Comparison of ENCODE assay signal across 10 mouse cellular contexts in genomic region chr3:145647416-145647815, GRCm38 (mm10). TPM values are rescaled to one million over a fixed set of nuclear protein-coding genes. Genes with fewer than 3 reads are reported as not detected.
DNase-seq lines count a peak whose midpoint lies in the region; ATAC-seq and TF ChIP-seq lines count a peak whose summit lies in the region.
"Had no signal": no experiment of that assay in that cellular context is flagged by ENCODE, and none has a peak within 500 bp of the region (broad histone marks: within the 10 kb centered on the region; RNA-seq: fewer than 3 reads in every experiment).

No protein-coding gene starts in this region.

- peak overlapping the region; percentile 89; the same call in 1 of the 2 replicates for H3K4me3 ChIP-seq in heart, embryonic 11.5 days (ENCODE audit: low read depth, low read length)
- peak overlapping the region; percentile 65; the same call in 1 of the 2 replicates for H3K4me3 ChIP-seq in lung, postnatal 0 days (ENCODE audit: low read depth, low read length)
- H3K4me3 ChIP-seq in forebrain, embryonic 14.5 days (ENCODE audit: low read depth, low read length), result peak overlapping the region; percentile 54; the same call in 1 of the 2 replicates
- peak overlapping the region; percentile 55; the same call in 1 of the 2 replicates for H3K4me3 ChIP-seq in neural tube, embryonic 13.5 days

- no peaks in the 10 kb centered on the region for H3K27me3 ChIP-seq in heart, embryonic 11.5 days (ENCODE audit: control insufficient read depth, insufficient read depth, low read length)
- no peaks in the 10 kb centered on the region for H3K27me3 ChIP-seq in lung, postnatal 0 days (replicated peaks; ENCODE audit: insufficient read depth, low read length)
- peaks cover 6% of the 10 kb centered on the region; the same call in 1 of the 2 replicates for H3K27me3 ChIP-seq in forebrain, embryonic 14.5 days (replicated peaks; ENCODE audit: control insufficient read depth, insufficient read depth, low read length)
- peaks cover 34% of the 10 kb centered on the region for H3K27me3 ChIP-seq in neural tube, embryonic 13.5 days

- no peak for ATAC-seq in heart, embryonic 11.5 days (replicated peaks; ENCODE audit: insufficient number of reproducible peaks, low FRiP score, low TSS enrichment)
- no peak for ATAC-seq in lung, postnatal 0 days
- ATAC-seq in forebrain, embryonic 14.5 days, result no peak
- ATAC-seq in neural tube, embryonic 13.5 days (ENCODE audit: low read depth), result no peak
- ATAC-seq: activated CD4-positive, CD25-positive, alpha-beta regulatory T cell, adult 4 months had no signal

- 0 out of 2 replicates have a peak, but pooled peaks cover 5% of the 10 kb centered on the region for H3K36me3 ChIP-seq in heart, embryonic 11.5 days (ENCODE audit: control insufficient read depth, insufficient read depth, low read length)
- peaks cover 12% of the 10 kb centered on the region for H3K36me3 ChIP-seq in lung, postnatal 0 days (ENCODE audit: insufficient read depth, low read length)
- no peaks in the 10 kb centered on the region for H3K36me3 ChIP-seq in forebrain, embryonic 14.5 days (ENCODE audit: control insufficient read depth, insufficient read depth, low read length)
- H3K36me3 ChIP-seq in neural tube, embryonic 13.5 days, result no peaks in the 10 kb centered on the region

- intact Hi-C loops in heart, postnatal 14 days (cut with DNase I), result loop anchor here (5.0 kb wide), 3 partner anchors 60 to 275 kb away; partner anchors contain the start of gene Bcl10

- WGBS in heart, embryonic 11.5 days (ENCODE audit: insufficient replicate concordance), result 87% methylated on average over 18 of the region's 18 CpGs
- WGBS in lung, postnatal 0 days, result 93% methylated on average over 18 of the region's 18 CpGs
- 64% methylated on average over 18 of the region's 18 CpGs for WGBS in forebrain, embryonic 14.5 days
- 80% methylated on average over 18 of the region's 18 CpGs for WGBS in neural tube, embryonic 13.5 days

- peak overlapping the region; percentile 80 for H3K4me2 ChIP-seq in heart, embryonic 11.5 days
- peak overlapping the region; percentile 81 for H3K4me2 ChIP-seq in lung, postnatal 0 days (replicated peaks; ENCODE audit: low read depth, low read length)
- H3K4me2 ChIP-seq in forebrain, embryonic 14.5 days (ENCODE audit: low read length), result peak overlapping the region; percentile 82
- H3K4me2 ChIP-seq in neural tube, embryonic 13.5 days, result peak overlapping the region; percentile 80

- no peak overlapping the region for H3K27ac ChIP-seq in heart, embryonic 11.5 days (ENCODE audit: low read depth, low read length)
- H3K27ac ChIP-seq in lung, postnatal 0 days (ENCODE audit: low read length), result no peak overlapping the region
- H3K27ac ChIP-seq in forebrain, embryonic 14.5 days (ENCODE audit: low read depth, low read length), result no peak overlapping the region
- no peak overlapping the region for H3K27ac ChIP-seq in neural tube, embryonic 13.5 days (replicated peaks)

- TF ChIP-seq EP300 in lung, postnatal 0 days (IDR thresholded peaks at IDR 0.05), result no peak

- H3K9me3 ChIP-seq in heart, embryonic 11.5 days (replicated peaks; ENCODE audit: control insufficient read depth, low read length), result no peaks in the 10 kb centered on the region
- no peaks in the 10 kb centered on the region for H3K9me3 ChIP-seq in lung, postnatal 0 days (ENCODE audit: low read length)
- no peaks in the 10 kb centered on the region for H3K9me3 ChIP-seq in forebrain, embryonic 14.5 days (replicated peaks; ENCODE audit: control insufficient read depth, low read length)
- H3K9me3 ChIP-seq in neural tube, embryonic 13.5 days, result no peaks in the 10 kb centered on the region

- no peak for TF ChIP-seq CTCF in lung, postnatal 0 days (IDR thresholded peaks at IDR 0.05)

- peaks cover 28% of the 10 kb centered on the region for H3K4me1 ChIP-seq in heart, embryonic 11.5 days (ENCODE audit: control insufficient read depth, insufficient read depth, low read length)
- H3K4me1 ChIP-seq in lung, postnatal 0 days (ENCODE audit: insufficient read depth, low read depth, low read length), result peaks cover 8% of the 10 kb centered on the region
- peaks cover 30% of the 10 kb centered on the region for H3K4me1 ChIP-seq in forebrain, embryonic 14.5 days (ENCODE audit: control insufficient read depth, insufficient read depth, low read length)
- H3K4me1 ChIP-seq in neural tube, embryonic 13.5 days (replicated peaks), result peaks cover 65% of the 10 kb centered on the region

- H3K9ac ChIP-seq in heart, embryonic 11.5 days (ENCODE audit: low read depth, low read length), result no peak overlapping the region
- H3K9ac ChIP-seq in lung, postnatal 0 days (replicated peaks; ENCODE audit: low read depth), result no peak overlapping the region
- no peak overlapping the region for H3K9ac ChIP-seq in forebrain, embryonic 14.5 days (ENCODE audit: low read length)
- no peak overlapping the region for H3K9ac ChIP-seq in neural tube, embryonic 13.5 days

- no peak for DNase-seq in heart, postnatal 14 days
- no peak for DNase-seq in lung, postnatal 0 days (ENCODE audit: low spot score)
- DNase-seq in lung, postnatal 4 days, result no peak
- DNase-seq in forebrain, embryonic 14.5 days (ENCODE audit: low spot score), result no peak
- no peak for DNase-seq in ovary, postnatal 14 days (ENCODE audit: low spot score)
- no peak for DNase-seq in gastrocnemius, adult 18-20 months (ENCODE audit: low spot score)
- DNase-seq: cerebellum, adult 9-10 months had no signal

RNA-seq across cellular contexts. Expression of gene Ccn1, which starts 2.4 kb away (rescaled TPM):
- polyA plus RNA-seq in heart, embryonic 11.5 days (2014; fragmentation: Nextera tagmentation; extraction: Ambion mirVana), result 55.6 and 61.9 TPM in 2 replicates
- total RNA-seq in heart, postnatal 14 days (2021), result 10 to 100 TPM; 29.1 to 29.7 TPM
- polyA plus RNA-seq in lung, postnatal 0 days (2015; fragmentation: Nextera tagmentation; extraction: Ambion mirVana), result 124 and 131 TPM in 2 replicates
- 14.6 and 16.4 TPM in 2 replicates for polyA plus RNA-seq in forebrain, embryonic 14.5 days (2014; fragmentation: Nextera tagmentation; extraction: Ambion mirVana)
- polyA plus RNA-seq in neural tube, embryonic 13.5 days (2015; fragmentation: Nextera tagmentation; extraction: Ambion mirVana), result 11.3 and 13.7 TPM in 2 replicates
- 100 to 1,000 TPM in 1 of 2 experiments, 10 to 100 TPM in 1; 45.3 to 211 TPM for total RNA-seq in gastrocnemius, adult 18-20 months (2021)
- polyA plus RNA-seq: activated CD4-positive, CD25-positive, alpha-beta regulatory T cell, adult 4 months had no signal
